Mouse (Mus musculus): ENCODE results near the gene Slc50a1. TPM values are rescaled to one million over a fixed set of nuclear protein-coding genes. Genes with fewer than 3 reads are reported as not detected.

Slc50a1 gene
- total RNA-seq, 2 experiments from 2014 or later: 7.0 to 8.9 TPM

- no peak for DNase-seq (ENCODE audit: low spot score)
Observed at GRCm38 (mm10) chr3:89295685-89296230, 25.4 kb upstream of the Slc50a1 start.

- no peak for DNase-seq (ENCODE audit: low spot score)
Observed at GRCm38 (mm10) chr3:89294195-89294594, 23.8 kb upstream of the Slc50a1 start.

GRCm38 (mm10) chr3:89293247-89293918, 23.0 kb upstream of the Slc50a1 start:
- DNase-seq (ENCODE audit: low spot score): no peak

DNA sequence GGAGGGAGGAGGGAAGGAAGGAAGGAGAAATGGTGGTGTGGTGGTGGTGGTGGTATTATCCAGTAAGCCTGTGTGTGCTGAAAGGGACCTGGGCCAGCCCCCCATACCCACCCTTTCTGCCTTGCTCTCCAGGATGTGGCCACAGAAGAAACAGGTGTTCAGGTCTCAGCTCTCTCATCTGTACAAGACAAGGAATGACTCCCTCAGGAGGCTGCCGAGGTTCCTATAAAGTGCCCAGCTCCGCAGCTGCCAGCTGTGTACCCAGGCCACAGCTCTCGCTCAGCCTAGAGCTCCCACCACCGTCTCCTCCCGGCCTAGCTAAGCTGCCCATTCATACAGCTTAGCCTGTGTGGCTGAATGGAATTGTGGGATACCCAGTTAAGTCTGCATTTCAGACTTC, 21.9 kb upstream of the Slc50a1 start:
- no peak for DNase-seq (ENCODE audit: low spot score)

GRCm38 (mm10) chr3:89291874-89292273, 21.5 kb upstream of the Slc50a1 start:
- no peak for DNase-seq (ENCODE audit: low spot score)

DNA sequence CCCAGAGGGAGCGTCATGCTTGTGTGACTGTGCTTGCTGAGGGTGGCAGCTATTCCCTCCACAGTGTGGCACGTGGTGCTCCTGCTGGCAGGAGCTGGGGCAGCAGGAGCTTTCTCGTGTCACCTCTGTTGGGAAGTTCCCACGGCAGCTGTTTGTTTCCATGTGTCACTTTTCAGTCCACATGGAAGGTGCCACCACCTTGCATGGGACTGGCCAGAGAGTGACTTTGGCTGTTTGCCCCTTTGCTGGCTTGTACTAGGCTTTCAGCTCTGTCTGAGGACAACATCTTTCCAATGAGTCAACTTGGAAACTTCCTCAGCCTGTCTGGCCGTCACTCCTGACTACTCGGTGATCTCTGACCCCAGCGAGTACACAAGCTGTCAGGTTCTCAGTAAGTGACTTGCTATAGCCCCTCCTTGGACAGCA, 18.1 kb upstream of the Slc50a1 start:
- peak; percentile 68 for DNase-seq (ENCODE audit: low spot score)

DNA sequence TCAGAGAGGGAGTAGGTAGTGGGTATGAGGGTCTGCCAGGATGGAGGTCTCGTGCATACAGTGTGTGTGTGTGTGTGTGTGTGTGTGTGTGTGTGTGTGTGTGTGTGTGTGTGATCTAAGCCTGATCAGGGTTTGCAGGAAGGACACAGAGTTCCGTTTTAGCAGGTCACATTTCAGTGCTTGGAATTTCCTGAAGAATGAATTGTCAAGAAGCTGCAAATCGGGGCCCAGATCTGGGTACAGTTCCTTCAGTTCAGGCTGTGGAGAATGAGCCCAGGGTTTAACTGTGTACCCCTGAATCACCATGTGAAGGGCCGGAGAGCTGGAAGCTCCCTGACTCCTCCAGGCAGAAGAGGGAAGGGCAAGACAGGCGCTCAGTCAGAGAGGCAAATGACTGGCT, 16.9 kb upstream of the Slc50a1 start:
- DNase-seq (ENCODE audit: low spot score): no peak

- no peak for DNase-seq (ENCODE audit: low spot score)
Observed at GRCm38 (mm10) chr3:89285526-89285925, 15.2 kb upstream of the Slc50a1 start.

- DNase-seq (ENCODE audit: low spot score): no peak
Observed at GRCm38 (mm10) chr3:89284261-89284660, 13.9 kb upstream of the Slc50a1 start.

GRCm38 (mm10) chr3:89282291-89282643, 11.9 kb upstream of the Slc50a1 start:
- DNase-seq (ENCODE audit: low spot score): no peak

GRCm38 (mm10) chr3:89281579-89282290, 11.4 kb upstream of the Slc50a1 start:
- peak; percentile 85 for DNase-seq (ENCODE audit: low spot score)

- no peak for DNase-seq (ENCODE audit: low spot score)
Observed at GRCm38 (mm10) chr3:89280606-89281511, 10.5 kb upstream of the Slc50a1 start, which contains the start of gene Efna1. Gene Efna1, minus strand, starts transcription at chr3:89281142.

DNA sequence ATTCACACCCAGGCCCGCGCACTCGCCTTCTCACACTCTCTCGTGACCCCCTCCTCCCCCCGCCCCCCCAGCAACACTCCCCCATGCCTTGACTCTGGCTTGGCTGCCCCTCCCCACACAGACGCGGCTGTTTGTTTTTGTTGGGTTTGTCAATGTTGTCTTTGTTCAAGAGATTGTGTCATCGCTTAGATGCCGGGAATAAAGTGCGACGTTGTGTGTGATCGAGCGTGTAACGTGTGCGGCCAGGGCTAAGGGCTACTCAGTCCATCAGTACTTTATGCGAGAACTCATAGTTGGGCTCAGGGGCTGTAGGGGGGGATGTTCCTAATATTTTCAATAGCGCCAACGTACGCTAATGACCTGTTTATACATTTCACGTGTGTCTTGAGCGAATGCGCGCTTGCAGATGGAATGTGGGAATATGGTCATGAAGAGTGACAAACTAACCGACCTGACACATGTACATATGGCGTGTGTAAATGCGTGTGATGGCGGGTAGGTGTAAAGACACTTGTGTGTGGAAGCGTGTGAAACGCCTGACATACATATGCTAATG, 9.8 kb upstream of the Slc50a1 start:
- no peak for DNase-seq (ENCODE audit: low spot score)

- peak; percentile 86 for DNase-seq (ENCODE audit: low spot score)
Observed at GRCm38 (mm10) chr3:89279153-89279890, 9.0 kb upstream of the Slc50a1 start.

GRCm38 (mm10) chr3:89278643-89279042, 8.3 kb upstream of the Slc50a1 start:
- DNase-seq (ENCODE audit: low spot score): no peak

DNA sequence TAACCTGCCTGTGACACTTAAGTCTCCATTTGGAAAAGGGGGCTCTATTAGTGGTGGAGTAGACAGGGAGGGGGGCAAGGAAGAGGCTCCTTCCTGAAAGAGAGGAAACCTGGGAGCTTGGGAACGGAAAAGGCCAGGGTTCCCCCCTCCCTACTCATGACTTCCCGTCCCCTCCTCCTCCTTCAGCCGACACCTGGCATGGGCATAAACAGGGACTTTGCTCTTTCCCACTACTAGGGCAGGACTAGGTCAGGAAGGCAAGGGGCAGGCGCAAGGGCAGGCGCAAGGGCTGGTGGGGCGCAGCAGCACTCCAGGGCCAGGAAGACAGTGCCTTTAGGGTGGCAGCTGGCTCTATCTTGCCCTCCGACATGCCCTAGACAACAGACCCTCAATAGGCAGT, 7.7 kb upstream of the Slc50a1 start:
- DNase-seq (ENCODE audit: low spot score): no peak

DNA sequence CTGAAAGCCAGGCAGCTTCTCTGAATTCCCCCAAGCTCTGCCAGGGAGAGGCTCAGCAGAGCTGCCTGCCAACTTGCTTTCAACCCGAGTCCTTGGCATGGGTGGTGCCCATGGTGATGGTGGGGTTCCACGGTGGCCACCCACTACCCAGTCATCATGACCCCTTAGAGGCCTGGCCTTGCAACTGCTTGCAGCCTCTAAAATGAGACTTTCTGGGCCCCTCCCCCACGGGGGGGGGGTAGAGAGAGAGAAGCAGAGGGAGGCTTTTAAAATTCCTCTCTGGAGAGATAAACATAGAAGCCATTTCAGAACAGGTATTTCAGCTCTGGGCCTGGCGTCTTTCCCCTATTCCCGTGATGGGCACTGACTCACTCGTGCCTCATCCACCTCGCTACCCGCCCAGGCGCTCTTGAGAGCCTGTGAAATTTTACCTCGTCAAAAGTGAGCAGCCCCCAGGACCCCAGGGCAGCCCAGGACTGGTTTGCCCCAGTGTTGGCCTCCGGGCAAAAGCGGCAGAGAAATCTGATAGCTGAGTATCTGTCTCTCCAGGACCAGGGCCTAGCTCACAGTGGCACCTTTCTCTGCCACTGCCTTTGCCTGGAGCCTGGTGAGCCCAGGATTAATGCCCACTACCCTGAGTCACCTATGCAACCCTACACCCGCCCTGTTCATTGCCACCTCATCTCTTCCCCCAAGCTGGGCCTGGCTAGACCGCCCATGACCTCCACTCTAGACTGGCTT, 7.1 kb upstream of the Slc50a1 start:
- DNase-seq (ENCODE audit: low spot score): peak; percentile 70

DNA sequence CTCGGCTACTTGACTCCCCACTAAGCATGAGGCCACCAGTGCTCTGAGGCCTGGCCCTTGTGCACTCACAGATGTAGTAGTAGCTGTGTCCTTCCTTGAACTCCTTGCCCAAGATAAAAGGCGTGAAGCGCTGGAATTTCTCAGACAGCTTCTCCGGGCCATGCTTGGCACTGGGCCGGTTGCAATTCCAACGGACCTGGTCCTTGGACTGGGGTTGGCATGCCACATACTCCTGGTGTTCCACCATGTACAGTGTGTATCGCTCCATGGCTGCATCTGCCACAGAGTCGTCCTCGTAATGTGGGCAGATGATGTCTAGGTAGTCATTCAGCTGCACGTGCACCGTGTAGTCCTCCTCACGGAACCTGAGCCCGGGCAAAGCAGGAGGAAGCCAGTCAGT, 5.7 kb upstream of the Slc50a1 start:
- no peak for DNase-seq (ENCODE audit: low spot score)

- no peak for DNase-seq (ENCODE audit: low spot score)
Observed at GRCm38 (mm10) chr3:89271760-89272159, 1.4 kb upstream of the Slc50a1 start.

- DNase-seq (ENCODE audit: low spot score): peak; percentile 49
Observed at GRCm38 (mm10) chr3:89270891-89271290, 521 bp upstream of the Slc50a1 start.
